Mouse (Mus musculus): ENCODE measurements around the gene Ddc. TPM values are rescaled to one million over a fixed set of nuclear protein-coding genes. Genes with fewer than 3 reads are reported as not detected.

Gene Ddc
- total and polyA plus RNA-seq, 3 experiments = 0.13 to 3.0 TPM; not detected in 1

DNA sequence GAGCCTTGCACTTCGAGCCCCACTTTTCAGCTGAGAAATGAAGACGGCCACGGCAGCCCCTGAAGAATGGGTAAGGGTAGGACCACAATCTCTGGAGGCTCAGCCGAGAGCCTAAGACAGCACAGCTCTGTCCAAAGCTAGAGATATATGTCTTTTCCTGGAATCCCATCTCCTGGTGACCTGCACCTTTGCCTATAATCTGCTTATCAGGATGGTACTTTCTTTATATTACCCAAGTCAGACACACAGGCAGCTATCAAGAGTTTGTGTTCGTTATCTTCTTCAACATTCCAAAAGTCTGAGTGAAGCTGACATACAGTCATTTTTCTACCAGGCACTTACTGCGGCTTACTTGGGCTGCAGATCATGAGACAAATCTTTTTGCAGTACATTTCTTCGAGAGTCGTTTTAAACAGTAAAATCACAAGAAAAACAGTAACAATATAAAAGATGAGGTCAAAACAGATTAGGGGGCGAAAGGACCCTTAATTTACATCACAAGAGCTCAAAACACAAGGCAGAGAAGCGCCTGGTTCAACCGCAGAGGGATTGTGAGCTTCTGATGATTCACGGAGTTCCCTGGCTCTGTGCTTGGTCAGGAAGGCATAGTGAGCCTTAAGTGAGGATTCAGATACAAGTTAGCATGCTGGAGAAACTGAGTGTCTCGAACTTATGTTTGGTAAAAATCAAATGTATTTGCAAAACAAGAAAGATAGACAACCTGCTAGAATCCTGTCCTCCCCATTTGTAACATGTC lies 16.7 kb downstream of the Ddc start:
- Histone ChIP-seq H3K4me1 (ENCODE audit: insufficient read depth, low read depth, low read length) (peaks cover 80% of the 10 kb centered on the region), H3K4me3 (ENCODE audit: low read depth, low read length) (no peak overlapping the region), H3K36me3 (replicated peaks) (no peaks in the 10 kb centered on the region), H3K9me3 (replicated peaks) (no peaks in the 10 kb centered on the region), H3K27me3 (ENCODE audit: insufficient read depth, low read length) (peaks cover 53% of the 10 kb centered on the region)
- ATAC-seq (ENCODE audit: extremely low read depth, insufficient number of reproducible peaks, low FRiP score, poor library complexity, severe bottlenecking) = no peak
- no peak for TF ChIP-seq GATA2 (IDR thresholded peaks at IDR 0.05; ENCODE audit: borderline replicate concordance, low read depth, low read length)
- TF ChIP-seq TAL1 (conservative IDR thresholded peaks at IDR 0.05; ENCODE audit: low read depth, low read length) = no peak
- TF ChIP-seq POLR2AphosphoS5 (IDR thresholded peaks at IDR 0.05; ENCODE audit: insufficient replicate concordance, low read depth, low read length) = no peak
- TF ChIP-seq GATA1 (IDR thresholded peaks at IDR 0.05; ENCODE audit: borderline replicate concordance, low read length) = no peak
- TF ChIP-seq CTCF (IDR thresholded peaks at IDR 0.05; ENCODE audit: low read depth, low read length) = no peak
- DNase-seq (ENCODE audit: low spot score) = no peak

- H3K27me3 ChIP-seq (ENCODE audit: insufficient read depth, low read length) = peaks cover 58% of the 10 kb centered on the region
- no peaks in the 10 kb centered on the region for H3K9me3 ChIP-seq (replicated peaks)
- no peak overlapping the region for H3K4me3 ChIP-seq (ENCODE audit: low read depth, low read length)
- no peak for DNase-seq (ENCODE audit: low spot score)
- peaks cover 77% of the 10 kb centered on the region for H3K4me1 ChIP-seq (ENCODE audit: insufficient read depth, low read depth, low read length)
- no peaks in the 10 kb centered on the region for H3K36me3 ChIP-seq (replicated peaks)
- no peak for ATAC-seq (ENCODE audit: extremely low read depth, insufficient number of reproducible peaks, low FRiP score, poor library complexity, severe bottlenecking)
- TF ChIP-seq GATA1 (IDR thresholded peaks at IDR 0.05; ENCODE audit: borderline replicate concordance, low read length) (no peak), CTCF (IDR thresholded peaks at IDR 0.05; ENCODE audit: low read depth, low read length) (no peak), TAL1 (conservative IDR thresholded peaks at IDR 0.05; ENCODE audit: low read depth, low read length) (no peak), POLR2AphosphoS5 (IDR thresholded peaks at IDR 0.05; ENCODE audit: insufficient replicate concordance, low read depth, low read length) (no peak), GATA2 (IDR thresholded peaks at IDR 0.05; ENCODE audit: borderline replicate concordance, low read depth, low read length) (no peak)
Measured at GRCm38 (mm10) chr11:11880351-11880750, 17.6 kb downstream of the Ddc start.

- TF ChIP-seq POLR2AphosphoS5 (IDR thresholded peaks at IDR 0.05; ENCODE audit: insufficient replicate concordance, low read depth, low read length) = no peak
- TF ChIP-seq TAL1 (conservative IDR thresholded peaks at IDR 0.05; ENCODE audit: low read depth, low read length) = no peak
- TF ChIP-seq GATA2 (IDR thresholded peaks at IDR 0.05; ENCODE audit: borderline replicate concordance, low read depth, low read length) = no peak
- no peak for TF ChIP-seq CTCF (IDR thresholded peaks at IDR 0.05; ENCODE audit: low read depth, low read length)
- TF ChIP-seq GATA1 (IDR thresholded peaks at IDR 0.05; ENCODE audit: borderline replicate concordance, low read length) = no peak
- Histone ChIP-seq H3K27me3 (ENCODE audit: insufficient read depth, low read length) (peaks cover 65% of the 10 kb centered on the region), H3K4me1 (ENCODE audit: insufficient read depth, low read depth, low read length) (peaks cover 72% of the 10 kb centered on the region), H3K36me3 (replicated peaks) (no peaks in the 10 kb centered on the region), H3K4me3 (ENCODE audit: low read depth, low read length) (no peak overlapping the region), H3K9me3 (replicated peaks) (no peaks in the 10 kb centered on the region)
- DNase-seq (ENCODE audit: low spot score) (no peak), ATAC-seq (ENCODE audit: extremely low read depth, insufficient number of reproducible peaks, low FRiP score, poor library complexity, severe bottlenecking) (no peak)
Measured at GRCm38 (mm10) chr11:11879699-11880002, 18.3 kb downstream of the Ddc start.

DNA sequence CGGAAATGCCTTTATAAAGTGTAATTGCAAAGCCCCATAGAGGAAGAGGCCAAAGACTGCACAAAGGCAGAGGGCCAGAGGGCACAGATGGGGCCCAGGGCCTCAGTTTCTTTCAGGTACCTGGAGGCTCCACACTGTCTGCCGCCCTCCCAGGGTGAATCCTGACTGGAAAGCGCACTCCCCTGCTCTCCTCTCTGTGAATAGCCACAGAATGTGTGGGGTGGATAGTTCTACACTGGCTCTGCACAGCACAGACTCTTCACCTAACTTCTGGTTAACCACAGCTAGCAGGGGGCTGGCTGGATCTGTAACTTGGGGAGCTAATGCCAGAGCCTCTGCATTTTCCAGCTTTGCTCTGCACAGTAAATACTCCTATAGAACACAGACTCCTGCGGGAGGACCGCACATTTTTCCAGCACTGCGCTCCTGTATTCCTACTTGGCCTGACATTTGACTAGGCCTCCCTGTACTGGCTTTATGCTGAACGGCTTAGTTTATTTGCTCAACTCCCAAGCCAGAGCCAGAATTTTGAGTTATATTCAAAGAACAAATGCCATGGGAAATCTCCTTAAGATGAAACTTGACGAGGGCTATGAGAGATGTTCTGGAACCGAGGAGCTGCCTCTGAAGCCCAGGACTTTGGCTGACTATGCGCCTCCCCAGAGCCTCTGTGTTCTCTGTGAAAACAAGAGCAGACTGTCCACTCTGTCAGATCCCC lies 18.8 kb downstream of the Ddc start:
- no peak for ATAC-seq (ENCODE audit: extremely low read depth, insufficient number of reproducible peaks, low FRiP score, poor library complexity, severe bottlenecking)
- peaks cover 69% of the 10 kb centered on the region for H3K4me1 ChIP-seq (ENCODE audit: insufficient read depth, low read depth, low read length)

GRCm38 (mm10) chr11:11878278-11878980 lies 19.5 kb downstream of the Ddc start:
- no peaks in the 10 kb centered on the region for H3K9me3 ChIP-seq (replicated peaks)
- H3K4me3 ChIP-seq (ENCODE audit: low read depth, low read length) = no peak overlapping the region
- DNase-seq (ENCODE audit: low spot score) = no peak
- H3K27me3 ChIP-seq (ENCODE audit: insufficient read depth, low read length) = peaks cover 74% of the 10 kb centered on the region
- peaks cover 65% of the 10 kb centered on the region for H3K4me1 ChIP-seq (ENCODE audit: insufficient read depth, low read depth, low read length)
- no peak for ATAC-seq (ENCODE audit: extremely low read depth, insufficient number of reproducible peaks, low FRiP score, poor library complexity, severe bottlenecking)
- no peaks in the 10 kb centered on the region for H3K36me3 ChIP-seq (replicated peaks)
- TF ChIP-seq POLR2AphosphoS5 (IDR thresholded peaks at IDR 0.05; ENCODE audit: insufficient replicate concordance, low read depth, low read length) = no peak
- no peak for TF ChIP-seq GATA1 (IDR thresholded peaks at IDR 0.05; ENCODE audit: borderline replicate concordance, low read length)
- TF ChIP-seq GATA2 (IDR thresholded peaks at IDR 0.05; ENCODE audit: borderline replicate concordance, low read depth, low read length) = no peak
- TF ChIP-seq TAL1 (conservative IDR thresholded peaks at IDR 0.05; ENCODE audit: low read depth, low read length) = no peak
- no peak for TF ChIP-seq CTCF (IDR thresholded peaks at IDR 0.05; ENCODE audit: low read depth, low read length)

More for the DNA sequence above, 18.8 kb downstream of the Ddc start:
- Histone ChIP-seq H3K27me3 (ENCODE audit: insufficient read depth, low read length) (peaks cover 70% of the 10 kb centered on the region), H3K4me3 (ENCODE audit: low read depth, low read length) (no peak overlapping the region; the same call in 1 of the 2 replicates), H3K36me3 (replicated peaks) (no peaks in the 10 kb centered on the region), H3K9me3 (replicated peaks) (no peaks in the 10 kb centered on the region)
- DNase-seq (ENCODE audit: low spot score) = no peak
- TF ChIP-seq GATA2 (IDR thresholded peaks at IDR 0.05; ENCODE audit: borderline replicate concordance, low read depth, low read length) (no peak), TAL1 (conservative IDR thresholded peaks at IDR 0.05; ENCODE audit: low read depth, low read length) (no peak), GATA1 (IDR thresholded peaks at IDR 0.05; ENCODE audit: borderline replicate concordance, low read length) (no peak), POLR2AphosphoS5 (IDR thresholded peaks at IDR 0.05; ENCODE audit: insufficient replicate concordance, low read depth, low read length) (no peak)

DNA sequence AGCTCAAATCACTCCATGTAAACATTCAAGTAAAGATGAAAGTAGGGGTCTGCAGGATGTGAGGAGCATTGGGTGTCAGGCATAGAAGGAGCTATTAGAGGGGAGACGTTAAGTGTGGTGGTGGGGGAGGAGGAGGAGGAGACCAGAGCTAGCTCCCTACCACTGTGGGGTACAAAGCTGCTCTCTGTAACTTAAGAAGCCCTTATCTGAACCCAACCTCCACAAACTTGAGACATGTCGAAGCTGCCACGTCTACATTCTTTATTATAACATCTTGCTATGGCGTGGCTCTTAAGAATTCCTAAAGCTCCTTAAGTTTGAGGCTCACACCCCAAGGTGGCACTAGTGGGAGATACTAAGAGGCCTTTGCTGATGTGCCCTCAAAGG lies 20.1 kb downstream of the Ddc start:
- Histone ChIP-seq H3K27me3 (ENCODE audit: insufficient read depth, low read length) (peaks cover 76% of the 10 kb centered on the region), H3K9me3 (replicated peaks) (no peaks in the 10 kb centered on the region), H3K4me1 (ENCODE audit: insufficient read depth, low read depth, low read length) (peaks cover 66% of the 10 kb centered on the region), H3K36me3 (replicated peaks) (no peaks in the 10 kb centered on the region), H3K4me3 (ENCODE audit: low read depth, low read length) (no peak overlapping the region)
- ATAC-seq (ENCODE audit: extremely low read depth, insufficient number of reproducible peaks, low FRiP score, poor library complexity, severe bottlenecking) (no peak), DNase-seq (ENCODE audit: low spot score) (no peak)
- TF ChIP-seq CTCF (IDR thresholded peaks at IDR 0.05; ENCODE audit: low read depth, low read length) (no peak), POLR2AphosphoS5 (IDR thresholded peaks at IDR 0.05; ENCODE audit: insufficient replicate concordance, low read depth, low read length) (no peak)
